Mouse (Mus musculus) CD4-positive, CD25-positive, alpha-beta regulatory T cell, adult 9 weeks (primary cell): ENCODE results near the gene Phka1. TPM values are rescaled to one million over a fixed set of nuclear protein-coding genes. Genes with fewer than 3 reads are reported as not detected.

Source experiments
- polyA plus RNA-seq: library from polyadenylated mRNA; unstranded; fragments of 100-300 nt; shearing (Covaris generic); gene quantifications from one replicate; pipeline ENCODE4 v1.2.1, GENCODE M21; 2017

The Phka1 gene
- polyA plus RNA-seq: 0.07 TPM

DNA sequence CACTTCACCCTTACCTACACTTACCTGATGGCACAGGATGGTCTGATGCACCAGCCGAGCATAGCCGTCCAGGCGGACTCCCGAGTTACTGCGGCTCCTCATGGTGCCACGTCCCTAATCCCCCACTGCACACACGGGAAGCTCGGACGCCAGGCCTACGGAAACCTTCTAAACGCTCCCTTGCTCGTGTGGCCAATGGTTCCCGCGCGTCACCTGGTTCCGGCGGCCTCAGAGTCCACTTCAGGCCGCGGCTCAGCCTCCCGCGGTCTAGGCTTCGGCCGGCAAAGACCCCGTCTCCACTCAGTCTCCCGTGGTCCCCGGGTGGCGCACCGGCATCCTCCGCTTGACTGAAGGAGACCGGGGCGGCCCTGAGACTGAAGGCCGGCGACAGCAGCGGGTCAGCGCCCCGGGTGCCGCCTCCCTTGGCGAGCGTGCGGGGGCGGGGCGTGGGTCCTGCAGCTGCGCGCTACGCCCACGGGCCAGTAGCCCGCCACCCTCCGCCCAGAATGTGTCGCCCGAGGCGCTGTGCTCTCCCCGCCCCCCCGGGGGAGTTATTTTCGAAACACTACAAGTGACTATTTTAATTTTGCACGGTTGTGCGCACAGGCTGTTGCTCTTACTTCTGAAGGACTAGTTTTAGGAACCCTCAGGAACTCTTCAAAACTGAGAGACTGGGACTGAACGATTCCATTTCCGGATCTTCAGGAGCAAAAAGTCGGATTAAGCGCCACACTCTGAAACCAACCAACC, at the start of gene Phka1:
Phka1 (minus strand) TSS at position 424 of the 750 bp plus-strand sequence.

DNA sequence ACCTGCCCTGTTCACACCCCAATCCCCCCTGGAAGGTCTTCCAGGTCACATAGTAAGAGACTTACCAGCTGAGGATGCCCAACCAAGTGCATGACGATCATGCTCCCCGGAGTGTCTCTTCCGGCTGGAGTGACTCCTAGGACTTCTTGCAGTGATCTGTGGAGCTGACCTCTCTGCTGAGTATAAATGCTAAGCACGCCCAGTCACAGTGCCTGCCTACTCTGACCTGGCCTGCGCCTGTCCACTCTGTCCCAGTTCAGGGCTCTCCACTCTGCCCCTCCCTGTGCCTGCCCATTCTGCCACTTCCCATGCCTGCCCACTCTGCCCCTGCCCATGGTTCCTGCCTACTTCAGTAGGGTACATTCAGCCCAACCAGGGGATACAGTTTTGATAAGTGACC, 42.8 kb upstream of the Phka1 start, which contains the start of gene Gm3880:
Gm3880 (minus strand) TSS at position 101 of the 400 bp plus-strand sequence.

DNA sequence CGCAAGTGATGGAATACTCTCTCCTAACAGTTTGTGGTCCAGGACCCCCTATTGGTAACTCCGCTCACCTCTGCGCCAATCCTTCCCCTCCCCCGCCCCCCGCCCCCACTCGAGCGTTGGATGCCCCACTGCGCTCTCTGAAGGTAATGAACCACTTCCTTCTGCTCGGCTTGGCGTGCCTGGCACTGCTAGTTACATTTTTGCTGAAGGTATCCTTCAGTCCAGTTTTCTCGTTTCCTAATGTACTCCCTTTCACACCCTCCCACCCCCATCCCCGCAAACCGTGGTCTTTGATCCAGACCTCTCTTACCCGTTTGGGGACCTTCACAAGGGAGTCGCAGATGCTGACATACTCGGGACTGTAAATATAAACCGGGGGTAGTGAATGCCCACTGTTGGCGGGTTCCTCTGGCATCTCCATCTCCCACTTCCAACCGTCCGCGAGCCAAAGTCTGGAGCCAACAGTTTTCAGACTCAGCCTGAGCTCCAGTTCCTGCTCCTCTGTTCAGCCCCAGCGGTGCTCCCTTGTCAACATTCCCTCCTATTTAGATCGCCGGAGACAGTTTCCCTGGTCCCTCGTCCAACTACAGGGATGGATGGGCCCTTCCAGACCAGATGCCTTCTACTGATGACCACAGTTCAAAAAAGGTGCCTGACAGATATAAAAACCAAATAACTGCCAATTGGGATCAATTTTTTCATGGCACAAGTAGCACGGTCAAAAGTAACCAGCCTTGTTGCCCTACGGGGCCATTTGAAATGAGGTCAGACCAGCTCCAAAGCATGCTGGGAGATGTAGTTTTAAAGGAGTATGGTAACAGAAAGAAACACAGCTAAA, 139.2 kb downstream of the Phka1 start, which contains the start of gene Hdac8:
Hdac8 (minus strand) TSS at position 716 of the 838 bp plus-strand sequence.

Other genes with a start within 250 kb of the Phka1 start
- 27.1 TPM for gene Hdac8, start 138.9 kb downstream of the Phka1 start, polyA plus RNA-seq
- not detected for gene Gm3880, start 42.7 kb upstream of the Phka1 start, polyA plus RNA-seq
- not detected for gene Gm9112, start 63.4 kb upstream of the Phka1 start, polyA plus RNA-seq
- not detected for gene Dmrtc1b, start 63.6 kb upstream of the Phka1 start, polyA plus RNA-seq
- not detected for gene Dmrtc1c1, start 158.7 kb upstream of the Phka1 start, polyA plus RNA-seq
- gene Dmrtc1c2, start 210.4 kb upstream of the Phka1 start, polyA plus RNA-seq: not detected
- gene 1700031F05Rik, start 223.7 kb upstream of the Phka1 start, polyA plus RNA-seq: not detected